Mouse (Mus musculus): ENCODE measurements around the gene Tnni3k. TPM values are rescaled to one million over a fixed set of nuclear protein-coding genes. Genes with fewer than 3 reads are reported as not detected.

Tnni3k gene
- polyA plus RNA-seq, 1 experiment from 2014 or later = 1.0 TPM

GRCm38 (mm10) chr3:154742927-154743326 lies 312.3 kb downstream of the Tnni3k start:
- no peak for ATAC-seq (ENCODE audit: borderline replicate concordance, extremely low read depth, low FRiP score, low TSS enrichment)
- no peak overlapping the region for H3K27ac ChIP-seq
- no peak overlapping the region for H3K4me3 ChIP-seq
- H3K4me1 ChIP-seq = no peaks in the 10 kb centered on the region
- H3K9ac ChIP-seq = no peak overlapping the region
- H3K27me3 ChIP-seq = no peaks in the 10 kb centered on the region
- H3K4me2 ChIP-seq = no peak overlapping the region
- no peaks in the 10 kb centered on the region for H3K9me3 ChIP-seq
- H3K36me3 ChIP-seq = no peaks in the 10 kb centered on the region
- WGBS = 61% methylated on average over 5 of the region's 5 CpGs

- WGBS = 70% methylated on average over 5 of the region's 5 CpGs
- Histone ChIP-seq H3K4me2 (no peak overlapping the region), H3K36me3 (no peaks in the 10 kb centered on the region), H3K4me1 (no peaks in the 10 kb centered on the region), H3K27me3 (no peaks in the 10 kb centered on the region), H3K27ac (no peak overlapping the region), H3K9ac (no peak overlapping the region), H3K9me3 (no peaks in the 10 kb centered on the region), H3K4me3 (no peak overlapping the region)
- ATAC-seq (ENCODE audit: borderline replicate concordance, extremely low read depth, low FRiP score, low TSS enrichment) = no peak
Measured at GRCm38 (mm10) chr3:154741496-154741895, 313.7 kb downstream of the Tnni3k start.

Other genes starting within 250 kb of the Tnni3k start
- gene Fpgt, start 38.0 kb upstream of the Tnni3k start, polyA plus RNA-seq (2015; fragmentation: Nextera tagmentation; extraction: Ambion mirVana) = 12.3 and 15.3 TPM in 2 replicates
- 1.1 TPM in 2 replicates for gene Lrriq3, start 38.0 kb upstream of the Tnni3k start, polyA plus RNA-seq (2015; fragmentation: Nextera tagmentation; extraction: Ambion mirVana)